Mouse (Mus musculus): Measurements from ENCODE around the gene Psg16. TPM values are rescaled to one million over a fixed set of nuclear protein-coding genes. Genes with fewer than 3 reads are reported as not detected.
A peak's percentile ranks its signal among the peaks of the same experiment; 100 is the strongest.
"Not testable (repeated sequence)": the region's sequence is repeated elsewhere in the genome, so short reads cannot be mapped to it uniquely, and the experiment has no call there.

The Psg16 gene
- polyA plus RNA-seq, 1 experiment: not detected

GRCm38 (mm10) chr7:17060031-17060781, 13.6 kb upstream of the Psg16 start:
- H3K9me3 ChIP-seq (ENCODE audit: control insufficient read depth, low read length): no peaks in the 10 kb centered on the region
- peaks cover 3% of the 10 kb centered on the region; the same call in 1 of the 2 replicates for H3K36me3 ChIP-seq (ENCODE audit: control insufficient read depth)
- H3K27me3 ChIP-seq (ENCODE audit: control insufficient read depth): peaks cover 27% of the 10 kb centered on the region
- TF ChIP-seq TAL1 (IDR thresholded peaks at IDR 0.05; ENCODE audit: low read length): no peak
- H3K4me1 ChIP-seq (ENCODE audit: control insufficient read depth): peaks cover 80% of the 10 kb centered on the region
- H3K4me3 ChIP-seq (replicated peaks): peak overlapping the region; percentile 50

DNA sequence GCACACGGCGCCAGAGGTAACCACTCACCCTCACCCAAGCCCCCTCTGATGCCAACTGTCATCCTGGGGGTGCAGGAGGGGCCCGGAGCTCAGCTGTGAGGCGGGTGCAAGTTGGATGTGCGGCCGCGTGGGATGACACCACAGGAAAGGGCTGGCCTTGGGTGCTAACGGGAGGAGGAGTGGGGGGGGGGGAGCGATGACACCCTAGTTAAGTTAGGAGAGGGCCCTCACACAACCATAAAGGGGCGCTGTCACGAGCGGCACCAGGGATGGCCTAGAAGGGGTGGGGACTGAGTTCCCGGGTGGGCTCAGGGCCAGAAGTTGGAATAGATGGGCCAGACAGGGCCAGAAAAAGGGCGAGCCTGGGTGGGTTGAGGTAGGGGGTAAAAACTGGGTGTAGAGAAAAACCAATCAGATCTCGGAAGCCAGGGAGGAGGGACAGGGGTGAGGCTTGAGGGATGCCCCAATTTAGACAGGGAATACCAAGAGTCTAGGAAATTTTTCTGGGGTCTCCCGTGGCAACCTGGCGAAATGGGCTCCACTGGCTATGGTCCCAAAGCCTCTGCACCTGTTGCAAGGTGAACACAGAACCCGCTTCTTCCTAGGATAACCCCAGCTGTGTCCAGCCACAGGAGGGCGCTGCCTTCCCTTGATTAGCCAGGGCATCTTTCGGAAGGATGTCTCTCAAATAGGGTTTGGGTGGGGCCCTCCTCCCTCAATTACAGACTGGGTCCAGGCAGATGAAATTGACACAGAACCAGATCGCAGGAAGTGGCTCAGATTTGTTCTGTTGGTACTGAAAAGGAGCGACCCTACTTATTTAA, 12.8 kb upstream of the Psg16 start:
- H3K4me3 ChIP-seq (replicated peaks): peak overlapping the region; percentile 50
- peaks cover 27% of the 10 kb centered on the region for H3K27me3 ChIP-seq (ENCODE audit: control insufficient read depth)
- no peaks in the 10 kb centered on the region for H3K9me3 ChIP-seq (ENCODE audit: control insufficient read depth, low read length)
- TF ChIP-seq GATA1 (IDR thresholded peaks at IDR 0.05; ENCODE audit: low read length) (no peak), TAL1 (IDR thresholded peaks at IDR 0.05; ENCODE audit: low read length) (no peak)
- H3K4me1 ChIP-seq (ENCODE audit: control insufficient read depth): peaks cover 78% of the 10 kb centered on the region
- H3K36me3 ChIP-seq (ENCODE audit: control insufficient read depth): no peaks in the 10 kb centered on the region

DNA sequence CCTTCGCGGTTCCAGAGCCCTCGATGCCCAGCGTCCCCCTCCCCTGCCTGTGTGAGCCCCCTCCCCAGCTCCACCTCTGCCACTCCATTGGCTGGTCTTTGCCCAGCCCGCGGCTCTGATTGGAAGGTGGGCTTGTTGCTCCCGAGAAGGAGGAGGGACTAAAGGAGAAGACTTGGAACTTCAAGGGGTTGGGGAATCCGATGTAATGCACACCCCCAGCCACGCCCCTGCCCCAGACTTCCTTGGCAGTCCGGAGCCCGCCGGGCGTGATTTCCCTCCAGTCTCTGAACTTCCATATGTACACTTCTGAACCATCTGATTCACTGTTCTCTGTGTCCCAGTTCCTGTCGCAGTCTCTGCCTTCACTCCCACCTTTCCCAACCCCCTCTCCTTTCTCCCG, 11.5 kb upstream of the Psg16 start, which contains the start of gene Hif3a:
Gene Hif3a (minus strand): TSS at position 39 of the 400 bp plus-strand sequence.
- Histone ChIP-seq H3K9me3 (ENCODE audit: control insufficient read depth, low read length) (no peaks in the 10 kb centered on the region), H3K36me3 (ENCODE audit: control insufficient read depth) (no peaks in the 10 kb centered on the region), H3K4me1 (ENCODE audit: control insufficient read depth) (peaks cover 68% of the 10 kb centered on the region), H3K27me3 (ENCODE audit: control insufficient read depth) (peaks cover 27% of the 10 kb centered on the region), H3K4me3 (replicated peaks) (peak within 1 kb of the TSS; percentile 19)
- no peak for TF ChIP-seq TAL1 (IDR thresholded peaks at IDR 0.05; ENCODE audit: low read length)

- Histone ChIP-seq H3K27me3 (ENCODE audit: control insufficient read depth) (peaks cover 27% of the 10 kb centered on the region), H3K4me3 (replicated peaks) (peak overlapping the region; percentile 19), H3K36me3 (ENCODE audit: control insufficient read depth) (no peaks in the 10 kb centered on the region), H3K9me3 (ENCODE audit: control insufficient read depth, low read length) (no peaks in the 10 kb centered on the region), H3K4me1 (ENCODE audit: control insufficient read depth) (peaks cover 63% of the 10 kb centered on the region)
- TF ChIP-seq GATA1 (IDR thresholded peaks at IDR 0.05; ENCODE audit: low read length) (no peak), TAL1 (IDR thresholded peaks at IDR 0.05; ENCODE audit: low read length) (no peak)
These were observed 11.0 kb upstream of the Psg16 start for GRCm38 (mm10) chr7:17062845-17063244.

DNA sequence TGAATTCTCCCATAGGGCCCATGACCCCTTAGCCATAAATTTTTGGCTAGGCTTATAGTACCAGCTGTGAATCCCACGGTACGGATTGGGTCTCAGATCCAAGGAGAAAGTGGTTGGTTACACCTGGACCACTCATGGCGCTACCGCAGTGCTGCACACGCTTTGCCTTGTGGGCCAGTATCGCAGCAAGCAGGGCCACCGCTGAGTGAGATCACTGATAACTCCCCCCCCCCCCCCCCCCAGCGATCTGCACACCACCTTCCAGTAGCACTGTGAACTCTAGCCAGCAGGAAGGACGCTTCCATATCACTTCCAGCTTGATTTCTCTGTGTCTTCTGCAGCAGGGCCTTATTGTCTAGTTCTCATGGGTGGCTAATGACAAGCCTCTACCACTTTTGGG, 8.2 kb upstream of the Psg16 start:
- Histone ChIP-seq H3K9me3 (ENCODE audit: control insufficient read depth, low read length) (no peaks in the 10 kb centered on the region), H3K36me3 (ENCODE audit: control insufficient read depth) (no peaks in the 10 kb centered on the region), H3K4me3 (replicated peaks) (no peak overlapping the region), H3K4me1 (ENCODE audit: control insufficient read depth) (peaks cover 36% of the 10 kb centered on the region), H3K27me3 (ENCODE audit: control insufficient read depth) (peaks cover 33% of the 10 kb centered on the region)
- no peak for TF ChIP-seq GATA1 (IDR thresholded peaks at IDR 0.05; ENCODE audit: low read length)
- no peak for TF ChIP-seq TAL1 (IDR thresholded peaks at IDR 0.05; ENCODE audit: low read length)

DNA sequence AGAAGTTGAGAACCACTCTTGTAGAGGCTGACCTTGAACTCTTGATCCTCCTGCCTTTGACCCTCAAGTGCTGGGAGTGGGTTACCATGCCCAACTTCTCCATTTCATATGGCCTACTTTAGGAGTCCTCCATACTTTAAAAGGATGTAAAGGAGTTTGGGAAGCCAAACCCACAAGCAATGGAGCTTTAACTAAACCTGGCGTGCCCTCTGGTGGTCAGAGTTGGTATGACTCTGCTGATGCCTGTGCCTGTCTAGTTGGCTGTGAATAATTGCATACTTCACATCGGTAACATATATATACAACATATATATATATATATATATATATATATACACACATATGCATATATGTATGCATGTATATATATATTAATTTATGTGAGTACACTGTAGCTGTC, 7.4 kb upstream of the Psg16 start:
- Histone ChIP-seq H3K9me3 (ENCODE audit: control insufficient read depth, low read length) (no peaks in the 10 kb centered on the region), H3K27me3 (ENCODE audit: control insufficient read depth) (peaks cover 37% of the 10 kb centered on the region), H3K4me1 (ENCODE audit: control insufficient read depth) (peaks cover 28% of the 10 kb centered on the region), H3K36me3 (ENCODE audit: control insufficient read depth) (no peaks in the 10 kb centered on the region), H3K4me3 (replicated peaks) (no peak overlapping the region)
- TF ChIP-seq GATA1 (IDR thresholded peaks at IDR 0.05; ENCODE audit: low read length): no peak
- no peak for TF ChIP-seq TAL1 (IDR thresholded peaks at IDR 0.05; ENCODE audit: low read length)

DNA sequence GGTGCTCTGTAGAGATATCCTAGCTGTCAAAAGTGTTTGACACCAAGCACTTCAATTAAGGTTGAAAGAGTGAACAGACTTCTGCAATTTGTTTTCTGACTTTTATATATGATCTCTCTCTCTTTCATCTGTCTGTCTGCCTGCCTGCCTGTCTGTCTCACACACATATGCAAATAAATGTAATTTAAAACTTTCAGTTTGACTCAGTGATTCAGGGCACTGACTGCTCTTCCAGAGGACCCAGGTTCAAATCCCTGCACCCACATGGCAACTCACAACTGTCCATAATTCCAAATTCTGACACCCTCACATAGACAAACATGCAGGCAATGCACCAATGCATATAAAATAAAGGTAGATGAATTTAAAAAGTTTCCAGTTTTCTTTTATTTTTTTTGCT, 6.8 kb upstream of the Psg16 start:
- Histone ChIP-seq H3K4me1 (ENCODE audit: control insufficient read depth) (peaks cover 22% of the 10 kb centered on the region), H3K9me3 (ENCODE audit: control insufficient read depth, low read length) (no peaks in the 10 kb centered on the region), H3K27me3 (ENCODE audit: control insufficient read depth) (peaks cover 32% of the 10 kb centered on the region), H3K36me3 (ENCODE audit: control insufficient read depth) (no peaks in the 10 kb centered on the region), H3K4me3 (replicated peaks) (no peak overlapping the region)
- no peak for TF ChIP-seq TAL1 (IDR thresholded peaks at IDR 0.05; ENCODE audit: low read length)
- no peak for TF ChIP-seq GATA1 (IDR thresholded peaks at IDR 0.05; ENCODE audit: low read length)

GRCm38 (mm10) chr7:17067651-17068050, 6.2 kb upstream of the Psg16 start:
- Histone ChIP-seq H3K4me1 (ENCODE audit: control insufficient read depth) (peaks cover 15% of the 10 kb centered on the region), H3K27me3 (ENCODE audit: control insufficient read depth) (peaks cover 27% of the 10 kb centered on the region)
- not testable (repeated sequence) for H3K4me3 ChIP-seq (replicated peaks); H3K9me3 ChIP-seq (ENCODE audit: control insufficient read depth, low read length); H3K36me3 ChIP-seq (ENCODE audit: control insufficient read depth)

DNA sequence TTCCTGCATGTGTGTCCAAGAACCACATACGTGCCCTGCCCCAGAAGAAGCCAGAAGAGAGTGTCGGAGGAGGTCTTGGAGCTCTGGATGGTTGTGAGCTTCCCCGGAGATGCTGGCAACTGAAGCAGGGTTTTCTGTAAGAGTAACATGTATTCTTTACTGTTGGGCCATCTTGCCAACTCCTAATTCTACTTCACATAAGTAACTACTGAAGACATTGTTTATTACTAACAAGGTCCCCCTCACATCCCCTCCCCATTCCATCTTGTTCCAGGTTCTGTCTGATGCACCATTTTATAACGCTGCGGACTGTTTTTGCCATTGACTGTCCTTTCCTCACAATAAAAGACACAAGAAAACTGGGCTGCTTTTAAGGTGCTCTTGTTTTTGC, 332 bp upstream of the Psg16 start:
- peaks cover 20% of the 10 kb centered on the region for H3K27me3 ChIP-seq (ENCODE audit: control insufficient read depth)

More for the DNA sequence above, 332 bp upstream of the Psg16 start:
- H3K9me3 ChIP-seq (ENCODE audit: control insufficient read depth, low read length): no peaks in the 10 kb centered on the region
- peaks cover 13% of the 10 kb centered on the region for H3K4me1 ChIP-seq (ENCODE audit: control insufficient read depth)
- H3K4me3 ChIP-seq (replicated peaks): peak overlapping the region; percentile 59
- no peak for TF ChIP-seq GATA1 (IDR thresholded peaks at IDR 0.05; ENCODE audit: low read length)
- TF ChIP-seq TAL1 (IDR thresholded peaks at IDR 0.05; ENCODE audit: low read length): no peak
- no peaks in the 10 kb centered on the region for H3K36me3 ChIP-seq (ENCODE audit: control insufficient read depth)
